Mouse (Mus musculus) forebrain, postnatal 0 days (tissue): Measurements from ENCODE around the gene Baz2a. TPM values are rescaled to one million over a fixed set of nuclear protein-coding genes. Genes with fewer than 3 reads are reported as not detected.
A peak's percentile ranks its signal among the peaks of the same experiment; 100 is the strongest.
"Not testable (repeated sequence)": the region's sequence is repeated elsewhere in the genome, so short reads cannot be mapped to it uniquely, and the experiment has no call there.

Source experiments
- ATAC-seq: fragments of 200-750 bp; cut with Nextera tagmentation; 2 replicates; pipeline ENCODE4 v1.8.0; 2017; ENCODE audit warnings: mild to moderate bottlenecking, moderate library complexity
- DNase-seq: peaks from one replicate; pipeline ENCODE4 v3.0.0-alpha.2; 2015
- H3K27ac ChIP-seq: fragments of 300-500 bp; sonication (generic); 2 replicates; pipeline ENCODE4 v1.5.1; 2014; ENCODE audit warnings: low read depth, mild to moderate bottlenecking, antibody characterized with exemption, low read length, moderate library complexity, mixed read lengths
- H3K27me3 ChIP-seq: fragments of 300-500 bp; sonication (generic); 2 replicates; pipeline ENCODE4 v1.6.1; 2014; ENCODE audit warnings: mild to moderate bottlenecking, low read length, mixed read lengths; ENCODE audit not compliant: insufficient read depth
- H3K36me3 ChIP-seq: fragments of 300-500 bp; sonication (generic); 2 replicates; pipeline ENCODE4 v1.6.1; 2014; ENCODE audit warnings: mild to moderate bottlenecking, moderate library complexity; ENCODE audit not compliant: insufficient read depth
- H3K4me1 ChIP-seq: fragments of 300-500 bp; sonication (generic); 2 replicates; pipeline ENCODE4 v1.6.1; 2014; ENCODE audit warnings: antibody characterized with exemption; ENCODE audit not compliant: insufficient read depth
- H3K4me2 ChIP-seq: fragments of 300-500 bp; sonication (generic); 2 replicates; pipeline ENCODE4 v1.6.1; 2014; ENCODE audit warnings: low read depth, mild to moderate bottlenecking, moderate library complexity
- H3K4me3 ChIP-seq: fragments of 300-500 bp; sonication (generic); 2 replicates; pipeline ENCODE4 v1.5.1; 2014; ENCODE audit warnings: low read depth, low read length, mixed read lengths
- H3K9ac ChIP-seq: fragments of 300-500 bp; sonication (generic); 2 replicates; pipeline ENCODE4 v1.6.1; 2014; ENCODE audit warnings: mild to moderate bottlenecking
- H3K9me3 ChIP-seq: fragments of 300-500 bp; sonication (generic); 2 replicates; pipeline ENCODE4 v1.6.1; 2016; ENCODE audit warnings: low read length
- CTCF ChIP-seq: sonication (generic); IDR thresholded peaks from 2 replicates; pipeline ENCODE4 v1.5.1; 2016; ENCODE audit warnings: antibody characterized with exemption, control low read depth, low read depth
- WGBS: fragments of 180-500 bp; shearing (Covaris S2); extraction: QIAGEN DNeasy Blood & Tissue Kit; methylation state at CpG from one replicate; pipeline ENCODE4 v1.1.7; 2014; 5-methylcytosine and 5-hydroxymethylcytosine counted together
- polyA plus RNA-seq: library from polyadenylated mRNA; unstranded; fragments of >200 nt; fragmentation: Nextera tagmentation; extraction: Ambion mirVana; gene quantifications from 2 replicates; pipeline ENCODE4 v1.2.1, GENCODE M21; 2015
- total RNA-seq: library from RNA; depleted of rRNA; stranded (reverse); fragments of >200 nt; gene quantifications from 2 replicates; pipeline ENCODE4 v1.2.3, GENCODE M21; 2014

Baz2a gene
- total and polyA plus RNA-seq, 2 experiments from 2014 or later: 7.0 to 10.0 TPM

GRCm38 (mm10) chr10:128050355-128050754 lies 41.0 kb upstream of the Baz2a start:
- no peak overlapping the region for H3K27ac ChIP-seq
- no peaks in the 10 kb centered on the region for H3K4me1 ChIP-seq
- TF ChIP-seq CTCF: no peak
- no peak overlapping the region for H3K9ac ChIP-seq
- peaks cover 43% of the 10 kb centered on the region for H3K36me3 ChIP-seq
- no peak overlapping the region for H3K4me3 ChIP-seq
- 85% methylated on average over 2 of the region's 2 CpGs for WGBS
- no peaks in the 10 kb centered on the region for H3K27me3 ChIP-seq
- H3K4me2 ChIP-seq: no peak overlapping the region
- DNase-seq: no peak
- H3K9me3 ChIP-seq: no peaks in the 10 kb centered on the region
- ATAC-seq: no peak

- WGBS: 96% methylated on average over 5 of the region's 5 CpGs
Measured at GRCm38 (mm10) chr10:128051589-128051988, 39.8 kb upstream of the Baz2a start.

GRCm38 (mm10) chr10:128052136-128052535 lies 39.2 kb upstream of the Baz2a start:
- not testable (repeated sequence) for DNase-seq, H3K27ac ChIP-seq, ATAC-seq, H3K9me3 ChIP-seq, H3K27me3 ChIP-seq, H3K4me3 ChIP-seq, H3K9ac ChIP-seq, H3K4me1 ChIP-seq, H3K4me2 ChIP-seq
- peaks cover 27% of the 10 kb centered on the region for H3K36me3 ChIP-seq
- 97% methylated on average over 1 of the region's 2 CpGs for WGBS

More at GRCm38 (mm10) chr10:128051589-128051988, 39.8 kb upstream of the Baz2a start:
- ATAC-seq (no peak), DNase-seq (no peak)
- Histone ChIP-seq H3K4me1 (no peaks in the 10 kb centered on the region), H3K27ac (no peak overlapping the region), H3K36me3 (peaks cover 31% of the 10 kb centered on the region), H3K27me3 (no peaks in the 10 kb centered on the region), H3K4me2 (no peak overlapping the region), H3K4me3 (no peak overlapping the region), H3K9ac (no peak overlapping the region), H3K9me3 (no peaks in the 10 kb centered on the region)
- TF ChIP-seq CTCF: no peak

- H3K27me3 ChIP-seq: no peaks in the 10 kb centered on the region
- H3K4me3 ChIP-seq: no peak overlapping the region
- H3K9me3 ChIP-seq: no peaks in the 10 kb centered on the region
- 96% methylated on average over 8 of the region's 8 CpGs for WGBS
- no peak overlapping the region for H3K27ac ChIP-seq
- TF ChIP-seq CTCF: no peak
- H3K4me1 ChIP-seq: 0 out of 2 replicates have a peak, but pooled peaks cover 3% of the 10 kb centered on the region
- no peak overlapping the region for H3K9ac ChIP-seq
- DNase-seq: no peak
- ATAC-seq: no peak
- H3K36me3 ChIP-seq: peaks cover 19% of the 10 kb centered on the region
- H3K4me2 ChIP-seq: no peak overlapping the region
Measured at GRCm38 (mm10) chr10:128053001-128053400, 38.4 kb upstream of the Baz2a start.

GRCm38 (mm10) chr10:128058184-128058583 lies 33.2 kb upstream of the Baz2a start:
- Histone ChIP-seq H3K9ac (peak overlapping the region; percentile 87), H3K4me1 (peaks cover 16% of the 10 kb centered on the region), H3K36me3 (no peaks in the 10 kb centered on the region), H3K27me3 (no peaks in the 10 kb centered on the region), H3K9me3 (no peaks in the 10 kb centered on the region), H3K4me2 (peak overlapping the region; percentile 71), H3K27ac (peak overlapping the region; percentile 97), H3K4me3 (peak overlapping the region; percentile 87)
- WGBS: 0% methylated on average over 18 of the region's 18 CpGs
- TF ChIP-seq CTCF: peak; percentile 13; the same call in 1 of the 2 replicates
- ATAC-seq (peak; percentile 19; the same call in 1 of the 2 replicates), DNase-seq (peak; percentile 21)

- Histone ChIP-seq H3K4me1 (peaks cover 16% of the 10 kb centered on the region), H3K36me3 (no peaks in the 10 kb centered on the region), H3K9me3 (no peaks in the 10 kb centered on the region), H3K27me3 (no peaks in the 10 kb centered on the region), H3K4me3 (peak within 1 kb of the TSS; percentile 87), H3K27ac (peak within 1 kb of the TSS; percentile 97), H3K9ac (peak within 1 kb of the TSS; percentile 87), H3K4me2 (peak within 1 kb of the TSS; percentile 71)
- under 1% methylated on average over 57 of the region's 72 CpGs for WGBS
- TF ChIP-seq CTCF: no peak
- ATAC-seq: peak; percentile 94
- peak; percentile 99 for DNase-seq
Measured at GRCm38 (mm10) chr10:128058601-128059151, 32.7 kb upstream of the Baz2a start, which contains the start of gene Ptges3. TSS of gene Ptges3 (plus strand) at chr10:128058954.

GRCm38 (mm10) chr10:128059207-128059981 lies 32.0 kb upstream of the Baz2a start:
- Histone ChIP-seq H3K4me3 (peak overlapping the region; percentile 87), H3K36me3 (no peaks in the 10 kb centered on the region), H3K27me3 (no peaks in the 10 kb centered on the region), H3K4me1 (peaks cover 16% of the 10 kb centered on the region), H3K9me3 (no peaks in the 10 kb centered on the region), H3K9ac (peak overlapping the region; percentile 87), H3K27ac (peak overlapping the region; percentile 97), H3K4me2 (peak overlapping the region; percentile 71)
- 4% methylated on average over 55 of the region's 62 CpGs for WGBS
- DNase-seq (peak; percentile 67), ATAC-seq (peak; percentile 12)
- TF ChIP-seq CTCF: peak; percentile 43
